In the genomic region with DNA sequence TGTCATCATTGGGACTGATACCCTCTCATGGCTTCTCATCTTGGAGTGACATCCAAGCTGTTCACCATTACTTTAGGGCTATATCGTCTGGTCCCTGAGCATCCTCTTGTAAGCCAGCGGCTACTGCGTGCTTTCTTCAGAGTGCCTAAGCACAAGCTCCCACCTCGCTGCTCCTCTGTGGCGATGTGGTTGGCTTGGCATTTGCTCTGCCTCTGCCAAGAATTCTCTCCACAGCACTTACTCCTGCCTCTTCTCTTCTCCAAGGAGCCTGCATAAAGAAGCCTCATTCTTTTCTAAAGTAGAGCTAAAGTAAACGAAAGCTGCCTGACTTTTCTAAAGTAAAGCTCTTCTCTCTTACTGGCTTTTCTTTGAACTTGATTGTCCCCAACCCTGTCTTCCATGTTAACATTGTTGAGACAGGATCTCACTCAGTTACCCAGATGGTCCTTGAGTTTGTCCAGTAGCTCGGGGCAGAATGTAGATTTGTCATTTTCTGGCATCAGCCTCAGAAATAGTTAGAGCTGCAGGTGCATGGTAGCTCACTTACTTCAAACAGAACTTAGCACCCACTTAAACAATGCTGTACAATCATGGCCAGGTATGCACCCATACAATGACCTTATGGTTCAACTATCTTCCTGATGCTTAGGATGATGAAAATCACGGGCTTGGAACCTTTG, we compare ENCODE assay signal across 16 mouse cellular contexts.
DNase-seq lines count a peak whose midpoint lies in the region; ATAC-seq and TF ChIP-seq lines count a peak whose summit lies in the region.
"Had no signal": no experiment of that assay in that cellular context is flagged by ENCODE, and none has a peak within 500 bp of the region (broad histone marks: within the 10 kb centered on the region; RNA-seq: fewer than 3 reads in every experiment).

No protein-coding gene starts in this region.

- no peaks in the 10 kb centered on the region for H3K27me3 ChIP-seq in hindbrain, postnatal 0 days (ENCODE audit: insufficient read depth, low read length)
- H3K27me3 ChIP-seq in hindbrain, embryonic 12.5 days: no peaks in the 10 kb centered on the region
- no peaks in the 10 kb centered on the region for H3K27me3 ChIP-seq in embryonic facial prominence, embryonic 14.5 days (replicated peaks; ENCODE audit: control insufficient read depth, insufficient read depth, low read length)
- no peaks in the 10 kb centered on the region for H3K27me3 ChIP-seq in limb, embryonic 15.5 days
- no peaks in the 10 kb centered on the region for H3K27me3 ChIP-seq in kidney, embryonic 16.5 days (ENCODE audit: insufficient read depth, low read length)
- H3K27me3 ChIP-seq: liver, embryonic 12.5 days; midbrain, embryonic 15.5 days had no signal

- no peak overlapping the region for H3K9ac ChIP-seq in hindbrain, postnatal 0 days (replicated peaks; ENCODE audit: low read length)
- no peak overlapping the region for H3K9ac ChIP-seq in hindbrain, embryonic 12.5 days
- H3K9ac ChIP-seq in embryonic facial prominence, embryonic 14.5 days (ENCODE audit: low read depth, low read length): no peak overlapping the region
- no peak overlapping the region for H3K9ac ChIP-seq in limb, embryonic 15.5 days
- H3K9ac ChIP-seq in kidney, embryonic 16.5 days (replicated peaks; ENCODE audit: low read length): no peak overlapping the region
- H3K9ac ChIP-seq: liver, embryonic 12.5 days; midbrain, embryonic 15.5 days had no signal

- no peaks in the 10 kb centered on the region for H3K4me1 ChIP-seq in hindbrain, postnatal 0 days (ENCODE audit: insufficient read depth, low read length)
- H3K4me1 ChIP-seq in hindbrain, embryonic 12.5 days: peaks cover 8% of the 10 kb centered on the region; the same call in 1 of the 2 replicates
- H3K4me1 ChIP-seq in embryonic facial prominence, embryonic 14.5 days (ENCODE audit: control insufficient read depth, insufficient read depth, low read length): peaks cover 50% of the 10 kb centered on the region
- peaks cover 28% of the 10 kb centered on the region for H3K4me1 ChIP-seq in limb, embryonic 15.5 days
- H3K4me1 ChIP-seq in kidney, embryonic 16.5 days (ENCODE audit: insufficient read depth, low read length): peaks cover 14% of the 10 kb centered on the region
- H3K4me1 ChIP-seq: liver, embryonic 12.5 days; midbrain, embryonic 15.5 days had no signal

- no peaks in the 10 kb centered on the region for H3K9me3 ChIP-seq in hindbrain, postnatal 0 days (ENCODE audit: low read length)
- no peaks in the 10 kb centered on the region for H3K9me3 ChIP-seq in hindbrain, embryonic 12.5 days (replicated peaks)
- no peaks in the 10 kb centered on the region for H3K9me3 ChIP-seq in embryonic facial prominence, embryonic 14.5 days (ENCODE audit: control insufficient read depth, low read length)
- no peaks in the 10 kb centered on the region for H3K9me3 ChIP-seq in limb, embryonic 15.5 days
- H3K9me3 ChIP-seq in kidney, embryonic 16.5 days (ENCODE audit: low read length): no peaks in the 10 kb centered on the region
- H3K9me3 ChIP-seq: liver, embryonic 12.5 days; midbrain, embryonic 15.5 days had no signal

- DNase-seq in hindbrain, postnatal 0 days (ENCODE audit: low spot score): peak; percentile 14
- peak; percentile 54 for DNase-seq in embryonic facial prominence, embryonic 14.5 days (ENCODE audit: low spot score)
- peak; percentile 26 for DNase-seq in lung, postnatal 36 days
- no peak for DNase-seq in right cerebral cortex, postnatal 4 days
- DNase-seq in layer of hippocampus, adult 2 months (ENCODE audit: low spot score in 2 of 2): no peak
- DNase-seq: embryo, embryonic 11 days; gastrocnemius, postnatal 10 days; heart, postnatal 14 days; kidney, adult 8-10 months; kidney, postnatal 36 days had no signal

- no peak overlapping the region for H3K4me2 ChIP-seq in hindbrain, postnatal 0 days (ENCODE audit: low read depth, low read length)
- H3K4me2 ChIP-seq in hindbrain, embryonic 12.5 days (replicated peaks): no peak overlapping the region
- no peak overlapping the region for H3K4me2 ChIP-seq in embryonic facial prominence, embryonic 14.5 days (ENCODE audit: low read depth, low read length)
- H3K4me2 ChIP-seq in limb, embryonic 15.5 days: no peak overlapping the region
- H3K4me2 ChIP-seq in kidney, embryonic 16.5 days (replicated peaks; ENCODE audit: low read depth, low read length): no peak overlapping the region
- H3K4me2 ChIP-seq: heart, embryonic 11.5 days; liver, embryonic 12.5 days; midbrain, embryonic 15.5 days had no signal

- 63% methylated on average over 8 of the region's 8 CpGs for WGBS in hindbrain, postnatal 0 days
- 84% methylated on average over 8 of the region's 8 CpGs for WGBS in hindbrain, embryonic 12.5 days
- 75% methylated on average over 8 of the region's 8 CpGs for WGBS in embryonic facial prominence, embryonic 14.5 days
- 70% methylated on average over 8 of the region's 8 CpGs for WGBS in limb, embryonic 15.5 days
- WGBS in kidney, embryonic 16.5 days: 85% methylated on average over 8 of the region's 8 CpGs

- no peak overlapping the region for H3K27ac ChIP-seq in hindbrain, postnatal 0 days
- no peak overlapping the region for H3K27ac ChIP-seq in hindbrain, embryonic 12.5 days
- H3K27ac ChIP-seq in embryonic facial prominence, embryonic 14.5 days (replicated peaks; ENCODE audit: low read depth, low read length): peak overlapping the region; percentile 71
- H3K27ac ChIP-seq in limb, embryonic 15.5 days: peak overlapping the region; percentile 38
- H3K27ac ChIP-seq in kidney, embryonic 16.5 days (ENCODE audit: low read length): no peak overlapping the region
- H3K27ac ChIP-seq in layer of hippocampus, adult 2 months: no peak overlapping the region
- H3K27ac ChIP-seq: liver, embryonic 12.5 days; midbrain, embryonic 15.5 days had no signal

- no peaks in the 10 kb centered on the region for H3K36me3 ChIP-seq in hindbrain, postnatal 0 days (ENCODE audit: insufficient read depth, low read length)
- no peaks in the 10 kb centered on the region for H3K36me3 ChIP-seq in hindbrain, embryonic 12.5 days
- no peaks in the 10 kb centered on the region for H3K36me3 ChIP-seq in embryonic facial prominence, embryonic 14.5 days (ENCODE audit: control insufficient read depth, insufficient read depth, low read length)
- H3K36me3 ChIP-seq in limb, embryonic 15.5 days: no peaks in the 10 kb centered on the region
- no peaks in the 10 kb centered on the region for H3K36me3 ChIP-seq in kidney, embryonic 16.5 days (ENCODE audit: insufficient read depth, low read length)
- H3K36me3 ChIP-seq: liver, embryonic 12.5 days; midbrain, embryonic 15.5 days had no signal

- TF ChIP-seq CTCF in hindbrain, postnatal 0 days (IDR thresholded peaks at IDR 0.05; ENCODE audit: low read depth): no peak
- TF ChIP-seq CTCF in layer of hippocampus, adult 2 months (conservative IDR thresholded peaks at IDR 0.05): no peak

- ATAC-seq in hindbrain, postnatal 0 days: peak; percentile 32; the same call in 1 of the 2 replicates
- no peak for ATAC-seq in hindbrain, embryonic 12.5 days (ENCODE audit: low FRiP score)
- no peak for ATAC-seq in embryonic facial prominence, embryonic 14.5 days (ENCODE audit: low read depth)
- no peak for ATAC-seq in limb, embryonic 15.5 days (ENCODE audit: insufficient number of reproducible peaks, low FRiP score, low TSS enrichment, low read depth)
- ATAC-seq in kidney, embryonic 16.5 days (ENCODE audit: low FRiP score, low TSS enrichment): no peak
- ATAC-seq: liver, embryonic 12.5 days; midbrain, embryonic 15.5 days had no signal

- H3K4me3 ChIP-seq in hindbrain, postnatal 0 days (ENCODE audit: low read length): no peak overlapping the region
- no peak overlapping the region for H3K4me3 ChIP-seq in hindbrain, embryonic 12.5 days
- H3K4me3 ChIP-seq in embryonic facial prominence, embryonic 14.5 days (ENCODE audit: low read depth, low read length): no peak overlapping the region
- no peak overlapping the region for H3K4me3 ChIP-seq in limb, embryonic 15.5 days
- no peak overlapping the region for H3K4me3 ChIP-seq in kidney, embryonic 16.5 days (ENCODE audit: low read length)
- no peak overlapping the region for H3K4me3 ChIP-seq in layer of hippocampus, adult 2 months
- H3K4me3 ChIP-seq: liver, embryonic 12.5 days; midbrain, embryonic 15.5 days had no signal

Comparison
In these comparisons a context has a peak if more than half of its experiments do, and no peak if none do; other contexts are left out.
1. DNase-seq: peak in hindbrain, postnatal 0 days (single experiment), embryonic facial prominence, embryonic 14.5 days (single experiment) and lung, postnatal 36 days (single experiment); none in right cerebral cortex, postnatal 4 days (single experiment) and layer of hippocampus, adult 2 months (0 of 2).
2. H3K27ac ChIP-seq: peak in embryonic facial prominence, embryonic 14.5 days (single experiment) and limb, embryonic 15.5 days (single experiment); none in hindbrain, postnatal 0 days (single experiment), hindbrain, embryonic 12.5 days (single experiment), kidney, embryonic 16.5 days (single experiment) and layer of hippocampus, adult 2 months (single experiment).